Mouse (Mus musculus) heart, postnatal 0 days (tissue): ENCODE results near the gene Aig1. TPM values are rescaled to one million over a fixed set of nuclear protein-coding genes. Genes with fewer than 3 reads are reported as not detected.

ENCODE experiments used
- ATAC-seq: fragments of 200-750 bp; cut with Nextera tagmentation; 2 replicates; pipeline ENCODE4 v1.8.0; 2017; ENCODE audit warnings: low read depth, moderate number of reproducible peaks, moderate library complexity; ENCODE audit not compliant: insufficient read depth
- DNase-seq: peaks from one replicate; pipeline ENCODE4 v3.0.0-alpha.2; 2016; ENCODE audit warnings: low spot score
- H3K27ac ChIP-seq: fragments of 300-500 bp; sonication (generic); 2 replicates; pipeline ENCODE4 v1.5.1; 2014; ENCODE audit warnings: low read depth, mild to moderate bottlenecking
- H3K27me3 ChIP-seq: fragments of 300-500 bp; sonication (generic); 2 replicates; pipeline ENCODE4 v1.6.1; 2014; ENCODE audit warnings: low read length, mixed read lengths; ENCODE audit not compliant: control insufficient read depth, insufficient read depth
- H3K36me3 ChIP-seq: fragments of 300-500 bp; sonication (generic); replicated peaks from 2 replicates; pipeline ENCODE4 v1.6.1; 2014; ENCODE audit warnings: low read length, mixed read lengths; ENCODE audit not compliant: control insufficient read depth, insufficient read depth
- H3K4me1 ChIP-seq: fragments of 300-500 bp; sonication (generic); 2 replicates; pipeline ENCODE4 v1.6.1; 2014; ENCODE audit warnings: antibody characterized with exemption; ENCODE audit not compliant: control insufficient read depth, insufficient read depth
- H3K4me2 ChIP-seq: fragments of 300-500 bp; sonication (generic); 2 replicates; pipeline ENCODE4 v1.6.1; 2014; ENCODE audit warnings: low read depth, mild to moderate bottlenecking, low read length, moderate library complexity
- H3K4me3 ChIP-seq: fragments of 300-500 bp; sonication (generic); 2 replicates; pipeline ENCODE4 v1.5.1; 2014; ENCODE audit warnings: low read depth, low read length
- H3K9ac ChIP-seq: fragments of 300-500 bp; sonication (generic); replicated peaks from 2 replicates; pipeline ENCODE4 v1.6.1; 2014; ENCODE audit warnings: low read depth, low read length, mixed read lengths
- H3K9me3 ChIP-seq: fragments of 300-500 bp; sonication (generic); replicated peaks from 2 replicates; pipeline ENCODE4 v1.6.1; 2016; ENCODE audit warnings: low read length; ENCODE audit not compliant: control insufficient read depth
- CTCF ChIP-seq: IDR thresholded peaks from 2 replicates; pipeline ENCODE4 v1.5.1; 2016; ENCODE audit warnings: antibody characterized with exemption, control low read depth, low read depth
- EP300 ChIP-seq: IDR thresholded peaks from 2 replicates; pipeline ENCODE4 v1.6.1; 2016; ENCODE audit warnings: antibody characterized with exemption, low read depth
- WGBS: fragments of 180-500 bp; shearing (Covaris S2); extraction: QIAGEN DNeasy Blood & Tissue Kit; methylation state at CpG from one replicate; pipeline ENCODE4 v1.1.7; 2014; 5-methylcytosine and 5-hydroxymethylcytosine counted together
- polyA plus RNA-seq: library from polyadenylated mRNA; unstranded; fragments of >200 nt; fragmentation: Nextera tagmentation; extraction: Ambion mirVana; gene quantifications from 2 replicates; pipeline ENCODE4 v1.2.1, GENCODE M21; 2015
- total RNA-seq: library from RNA; depleted of rRNA; stranded (reverse); fragments of >200 nt; gene quantifications from 2 replicates; pipeline ENCODE4 v1.2.3, GENCODE M21; 2014; ENCODE audit warnings: low replicate concordance

The Aig1 gene
- total and polyA plus RNA-seq, 2 experiments from 2014 or later = 77.4 to 147 TPM

DNA sequence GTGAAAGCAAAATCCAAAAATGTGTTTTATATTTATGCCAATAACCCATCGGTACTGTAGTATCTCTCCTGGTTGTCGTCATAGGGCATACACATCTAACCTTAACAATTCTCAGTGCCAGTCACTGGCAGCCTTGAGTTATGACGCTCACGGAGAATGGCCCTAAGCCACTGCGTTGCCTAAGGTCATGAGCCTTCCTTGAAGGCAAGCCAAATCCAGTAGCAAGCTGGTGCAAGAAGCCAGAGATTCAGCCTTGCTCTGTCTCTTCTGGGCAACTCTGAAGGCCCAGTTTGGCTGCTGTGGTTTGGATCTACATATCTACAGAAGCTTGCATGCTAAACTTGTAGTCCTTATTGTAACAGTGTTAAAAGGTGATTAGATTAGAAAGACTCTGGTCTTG, 55.2 kb downstream of the Aig1 start:
- Histone ChIP-seq H3K4me1 (no peaks in the 10 kb centered on the region), H3K27ac (no peak overlapping the region), H3K27me3 (no peaks in the 10 kb centered on the region), H3K36me3 (no peaks in the 10 kb centered on the region), H3K9ac (no peak overlapping the region), H3K4me3 (no peak overlapping the region), H3K4me2 (no peak overlapping the region), H3K9me3 (no peaks in the 10 kb centered on the region)
- ATAC-seq = no peak
- no peak for TF ChIP-seq CTCF
- TF ChIP-seq EP300 = no peak
- no peak for DNase-seq
- 89% methylated on average over 5 of the region's 5 CpGs for WGBS

DNA sequence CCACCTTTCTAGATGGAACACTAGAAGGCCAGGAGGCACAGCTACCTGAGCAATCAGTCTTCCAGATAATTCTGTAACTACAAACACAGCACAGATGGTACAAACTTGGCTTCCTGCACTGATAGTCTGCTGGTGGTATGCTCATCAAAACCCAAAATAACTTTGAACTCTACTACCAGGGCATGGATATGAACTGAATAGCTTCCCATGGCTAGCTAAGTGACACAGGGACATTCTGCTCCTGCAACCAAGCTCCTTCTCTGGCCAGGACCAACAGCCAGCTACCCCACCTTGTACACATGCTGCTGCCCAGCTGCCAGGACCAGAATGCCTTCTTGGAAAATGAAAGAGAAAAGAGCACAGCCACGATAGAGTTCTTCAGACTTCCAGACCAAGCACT, 60.5 kb downstream of the Aig1 start:
- Histone ChIP-seq H3K36me3 (no peaks in the 10 kb centered on the region), H3K9ac (no peak overlapping the region), H3K4me1 (no peaks in the 10 kb centered on the region; the same call in 1 of the 2 replicates), H3K27me3 (no peaks in the 10 kb centered on the region), H3K9me3 (no peaks in the 10 kb centered on the region), H3K4me3 (no peak overlapping the region), H3K27ac (no peak overlapping the region), H3K4me2 (no peak overlapping the region)
- TF ChIP-seq CTCF (no peak), EP300 (peak; percentile 15; the same call in 1 of the 2 replicates)
- ATAC-seq = no peak
- no peak for DNase-seq
- WGBS = 60% methylated on average over 1 of the region's 1 CpGs

DNA sequence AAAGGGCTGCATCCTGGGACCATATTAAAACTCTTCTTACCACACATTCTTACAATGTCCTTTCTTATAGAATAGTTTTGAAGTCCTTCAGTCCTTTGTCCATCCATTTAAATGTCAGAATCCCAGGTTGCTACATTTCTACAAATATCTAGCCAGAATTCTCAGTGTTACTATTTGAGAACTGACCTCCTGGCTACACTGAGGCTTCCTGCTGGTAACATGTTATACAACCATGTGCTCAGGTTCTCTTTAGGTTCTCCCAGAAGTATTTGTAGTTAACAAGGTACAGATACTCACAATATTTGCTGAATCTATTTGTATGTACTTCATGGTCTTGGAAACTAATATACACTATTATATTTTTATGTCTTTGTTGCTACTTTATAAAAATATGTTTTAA, 62.0 kb downstream of the Aig1 start:
- no peaks in the 10 kb centered on the region for H3K27me3 ChIP-seq
- no peaks in the 10 kb centered on the region for H3K9me3 ChIP-seq
- H3K4me2 ChIP-seq = no peak overlapping the region
- no peak for DNase-seq
- TF ChIP-seq EP300 (no peak), CTCF (no peak)
- ATAC-seq = no peak
- H3K27ac ChIP-seq = no peak overlapping the region
- no peaks in the 10 kb centered on the region for H3K36me3 ChIP-seq
- H3K4me1 ChIP-seq = no peaks in the 10 kb centered on the region; the same call in 1 of the 2 replicates
- H3K4me3 ChIP-seq = no peak overlapping the region
- H3K9ac ChIP-seq = no peak overlapping the region

DNA sequence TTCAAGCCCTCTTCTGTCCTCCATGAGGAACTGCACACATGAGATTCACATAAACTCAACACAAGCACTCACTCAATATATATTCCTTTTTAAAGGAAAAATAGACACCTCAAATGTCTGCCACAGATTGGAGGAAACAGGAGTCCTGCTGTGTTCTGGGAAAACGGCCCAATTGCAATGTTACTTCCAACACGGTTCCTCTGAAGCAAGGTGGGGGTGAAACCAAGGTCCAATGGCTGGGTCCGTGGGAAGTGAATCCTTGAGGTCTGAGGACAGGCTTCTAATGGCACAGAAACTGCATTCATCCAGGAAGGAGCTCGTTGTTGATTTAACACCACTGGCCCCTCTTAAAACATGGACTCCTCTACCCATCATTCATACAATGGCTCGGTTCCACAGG, 67.5 kb downstream of the Aig1 start:
- WGBS = 89% methylated on average over 5 of the region's 5 CpGs
- peaks cover 21% of the 10 kb centered on the region for H3K36me3 ChIP-seq
- no peak overlapping the region for H3K4me2 ChIP-seq
- H3K4me1 ChIP-seq = no peaks in the 10 kb centered on the region
- H3K27me3 ChIP-seq = no peaks in the 10 kb centered on the region
- ATAC-seq (no peak), DNase-seq (no peak)
- no peak overlapping the region for H3K27ac ChIP-seq
- no peak overlapping the region for H3K4me3 ChIP-seq
- H3K9ac ChIP-seq = no peak overlapping the region
- TF ChIP-seq EP300 (no peak), CTCF (no peak)
- H3K9me3 ChIP-seq = no peaks in the 10 kb centered on the region

DNA sequence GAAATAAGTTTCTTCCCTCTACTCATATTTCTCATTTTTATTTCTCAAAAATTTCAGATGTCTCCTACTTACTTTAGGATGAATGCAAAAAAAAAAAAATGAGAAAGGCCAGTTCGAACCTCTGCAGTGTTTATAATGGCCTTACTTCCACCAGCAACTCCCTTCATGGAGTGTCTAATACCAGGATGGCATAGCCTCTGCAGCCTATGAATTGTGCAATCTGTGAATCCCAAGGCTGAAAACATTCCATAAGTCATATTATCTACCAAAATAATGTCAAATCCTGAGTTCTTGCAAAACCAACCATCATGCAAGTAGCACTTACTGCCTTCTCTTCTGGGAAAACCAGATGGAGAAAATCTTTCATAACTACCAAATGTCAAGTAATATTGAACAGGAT, 75.3 kb downstream of the Aig1 start:
- DNase-seq (no peak), ATAC-seq (no peak)
- H3K27ac ChIP-seq = no peak overlapping the region
- 0 out of 2 replicates have a peak, but pooled peaks cover 3% of the 10 kb centered on the region for H3K9me3 ChIP-seq
- no peak overlapping the region for H3K4me3 ChIP-seq
- H3K27me3 ChIP-seq = no peaks in the 10 kb centered on the region
- H3K9ac ChIP-seq = no peak overlapping the region
- no peak overlapping the region for H3K4me2 ChIP-seq
- no peak for TF ChIP-seq CTCF
- no peak for TF ChIP-seq EP300
- peaks cover 19% of the 10 kb centered on the region for H3K36me3 ChIP-seq
- 97% methylated on average over 1 of the region's 1 CpGs for WGBS
- no peaks in the 10 kb centered on the region for H3K4me1 ChIP-seq

DNA sequence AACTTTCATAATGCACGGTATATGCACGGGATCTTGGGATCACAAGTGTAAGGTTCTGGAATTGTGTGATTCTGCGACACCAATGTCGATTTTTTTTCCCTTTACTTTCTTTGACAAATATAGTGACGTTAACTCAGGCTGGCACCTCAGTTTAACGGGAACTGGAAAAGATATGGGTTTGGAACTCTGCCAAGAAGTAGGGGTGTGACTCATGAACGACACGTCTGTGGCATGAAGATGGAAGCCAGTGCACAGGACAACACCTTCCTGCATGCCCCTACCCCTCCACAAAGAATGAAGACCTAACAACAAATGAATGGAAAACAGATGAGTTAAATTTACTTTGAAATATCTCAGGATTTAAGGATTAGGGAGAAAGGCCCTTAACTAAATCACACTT, 76.0 kb downstream of the Aig1 start:
- DNase-seq (no peak), ATAC-seq (no peak)
- Histone ChIP-seq H3K36me3 (peaks cover 17% of the 10 kb centered on the region; the same call in 1 of the 2 replicates), H3K9me3 (0 out of 2 replicates have a peak, but pooled peaks cover 3% of the 10 kb centered on the region), H3K4me2 (no peak overlapping the region), H3K9ac (no peak overlapping the region), H3K4me3 (no peak overlapping the region), H3K4me1 (no peaks in the 10 kb centered on the region), H3K27me3 (no peaks in the 10 kb centered on the region), H3K27ac (no peak overlapping the region)
- TF ChIP-seq CTCF (no peak), EP300 (no peak)
- 44% methylated on average over 8 of the region's 8 CpGs for WGBS
